Mouse (Mus musculus) erythroblast, embryonic 14.5 days (primary cell): Measurements from ENCODE around the gene Shmt1.
"Not testable (repeated sequence)": the region's sequence is repeated elsewhere in the genome, so short reads cannot be mapped to it uniquely, and the experiment has no call there.

Source experiments
- GATA1 ChIP-seq: IDR thresholded peaks from 2 replicates; pipeline ENCODE4 v1.6.1; 2012; ENCODE audit warnings: low read length, inconsistent platforms, mixed read lengths
- TAL1 ChIP-seq: IDR thresholded peaks from 3 replicates; pipeline ENCODE4 v1.6.1; 2012; ENCODE audit warnings: low read length, inconsistent platforms, mixed read lengths

DNA sequence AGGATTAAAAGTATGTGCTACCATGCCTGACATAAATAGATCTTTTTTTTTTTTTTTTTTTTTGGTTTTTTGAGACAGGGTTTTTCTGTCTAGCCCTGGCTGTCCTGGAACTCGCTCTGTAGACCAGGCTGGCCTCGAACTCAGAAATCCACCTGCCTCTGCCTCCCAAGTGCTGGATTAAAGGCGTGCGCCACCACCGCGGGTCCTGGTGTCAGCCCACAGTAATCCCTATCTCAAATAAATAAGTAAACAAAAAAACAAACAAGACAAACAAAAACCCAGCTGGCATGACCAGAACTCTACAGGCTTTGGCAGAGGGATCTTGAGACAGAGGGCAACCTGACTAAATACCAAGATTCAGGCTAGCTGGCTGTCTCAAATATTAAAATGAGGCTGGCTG lies at the start of gene Shmt1:
- TF ChIP-seq TAL1, GATA1: not testable (repeated sequence)
